Mouse (Mus musculus) heart, postnatal 10 days (tissue): ENCODE data around the gene Ntrk2. TPM values are rescaled to one million over a fixed set of nuclear protein-coding genes. Genes with fewer than 3 reads are reported as not detected.
A peak's percentile ranks its signal among the peaks of the same experiment; 100 is the strongest.
"Not testable (repeated sequence)": the region's sequence is repeated elsewhere in the genome, so short reads cannot be mapped to it uniquely, and the experiment has no call there.

Source experiments
- DNase-seq, 2 experiments: peaks; one replicate each; pipeline ENCODE4 v3.0.0; 2021
- intact Hi-C: fragments of 180-260 bp; cut with DNase I; formaldehyde crosslinking; loops from one replicate; pipeline ENCODE4 v1.15.1; 2025
- total RNA-seq, 2 experiments: library from RNA; stranded (reverse); gene quantifications; 2 replicates each; pipeline ENCODE4 v1.2.3; 2021

Ntrk2 gene
- total RNA-seq, 2 experiments from 2014 or later = 2.1 to 3.5 TPM

DNA sequence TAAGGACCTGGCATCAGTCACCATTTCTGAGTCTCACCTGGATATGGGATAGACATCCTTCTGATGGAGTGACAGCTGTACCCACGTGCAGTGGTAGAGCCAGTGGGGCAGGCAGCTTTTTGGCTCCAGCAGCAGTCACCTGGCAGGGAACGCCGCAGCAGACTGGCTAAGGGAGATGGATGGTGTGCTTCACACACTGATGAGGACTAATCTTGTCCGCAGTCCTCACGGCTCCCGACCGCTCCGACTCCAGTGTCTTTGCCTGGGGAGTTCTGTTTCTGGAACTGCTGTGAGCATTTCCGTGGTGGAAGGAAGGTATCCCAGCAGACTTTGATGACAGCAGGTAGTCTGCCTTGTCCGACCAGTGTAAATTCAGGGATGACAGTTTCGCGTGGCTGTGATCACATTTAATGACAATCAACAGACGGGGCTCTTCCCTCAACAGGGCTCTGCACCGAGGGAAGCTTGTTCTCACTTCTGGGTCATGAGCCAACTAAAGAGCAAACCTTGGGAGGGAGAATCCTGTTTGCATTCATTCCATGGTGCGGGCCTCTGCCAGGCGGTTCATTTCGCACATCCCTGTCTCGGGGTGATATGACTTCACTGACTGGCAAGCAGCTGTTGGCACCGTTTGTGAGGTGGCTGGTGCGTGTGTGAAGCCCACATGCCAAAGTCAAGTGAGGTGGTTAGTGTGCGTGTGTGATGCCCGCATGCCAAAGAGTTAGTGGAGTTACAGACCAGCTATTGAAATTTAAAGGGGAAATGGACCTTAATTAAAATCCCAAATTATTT, 216.1 kb downstream of the Ntrk2 start:
- no peak for DNase-seq
- intact Hi-C loops = no loop called here

DNA sequence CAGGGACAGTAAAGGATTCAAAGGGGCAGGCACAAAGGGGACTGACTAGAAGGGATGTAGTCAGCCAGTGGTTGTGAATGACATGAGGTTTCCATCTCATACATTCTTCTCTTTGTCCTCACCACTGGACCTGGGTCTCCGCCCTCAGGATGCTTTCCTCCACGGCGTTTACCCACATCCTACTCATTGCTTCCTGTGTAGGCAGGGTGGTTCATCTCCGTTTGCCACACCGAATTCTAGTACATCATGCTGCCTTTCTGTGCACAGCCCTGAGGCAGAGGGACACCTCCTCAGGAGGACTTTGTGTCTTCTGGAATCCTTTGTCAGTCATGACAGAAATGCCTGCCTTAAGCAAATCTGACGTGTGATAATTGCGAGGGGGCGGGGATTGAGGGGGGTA, 219.3 kb downstream of the Ntrk2 start:
- intact Hi-C loops = no loop called here
- DNase-seq = no peak

DNA sequence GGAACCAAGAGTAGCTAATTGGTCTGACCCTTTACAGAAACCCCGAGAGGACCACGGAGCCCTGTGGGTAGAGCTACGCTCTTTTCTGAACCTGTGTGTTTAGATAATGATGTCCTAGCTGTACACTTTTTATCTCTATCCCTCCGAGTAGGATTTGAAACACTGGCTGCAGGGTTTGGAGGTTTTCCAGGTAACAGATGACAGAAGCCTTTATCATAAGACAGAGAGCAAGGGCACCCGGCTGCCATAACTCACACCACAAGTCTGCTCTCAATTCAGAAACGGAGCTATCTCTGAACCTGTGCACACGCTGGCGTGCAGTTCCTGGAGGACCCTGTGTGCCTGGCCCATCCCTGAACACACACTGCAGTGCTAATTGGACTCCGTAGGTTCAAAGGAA, 221.1 kb downstream of the Ntrk2 start:
- DNase-seq = no peak
- intact Hi-C loops = no loop called here

DNA sequence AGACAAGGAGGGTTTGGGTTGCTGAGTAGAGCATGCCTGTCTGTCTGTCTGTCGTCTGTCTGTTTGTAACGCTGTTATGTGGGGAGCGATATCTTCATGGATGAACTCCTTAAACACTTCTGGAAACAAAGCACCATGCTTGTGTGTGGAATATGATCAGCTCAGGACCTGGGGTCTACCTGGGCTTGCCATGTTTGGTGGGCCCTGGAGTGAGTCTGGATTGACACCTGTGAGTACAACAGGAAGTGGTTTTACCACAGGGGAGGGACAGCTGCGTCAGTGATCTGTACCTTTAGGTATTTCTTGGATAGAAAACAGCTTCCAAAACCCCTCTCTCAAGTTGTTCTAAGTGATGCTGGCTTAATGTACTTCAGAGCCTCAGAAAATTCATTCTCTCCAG, 222.2 kb downstream of the Ntrk2 start:
- no peak for DNase-seq
- intact Hi-C loops = no loop called here

DNA sequence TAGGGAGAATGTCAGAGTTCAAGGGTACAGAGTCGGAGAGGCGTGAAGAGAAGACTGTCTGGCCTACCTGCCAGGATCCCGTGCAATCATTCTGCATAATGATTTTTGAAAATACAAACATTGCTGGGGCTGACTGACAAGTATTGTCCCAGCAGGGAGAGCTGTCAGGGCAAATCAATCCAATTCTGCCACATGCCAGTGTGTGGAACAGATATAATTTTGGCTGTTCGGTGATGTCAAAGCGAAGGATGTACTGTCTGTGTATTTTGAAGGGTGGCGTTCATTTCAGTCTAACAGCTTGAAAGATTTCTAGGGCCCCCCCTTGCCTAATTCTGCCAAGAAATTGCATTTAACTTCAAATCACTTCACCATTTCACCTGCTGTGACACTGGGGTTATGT, 224.2 kb downstream of the Ntrk2 start:
- intact Hi-C loops = no loop called here
- DNase-seq = no peak

DNA sequence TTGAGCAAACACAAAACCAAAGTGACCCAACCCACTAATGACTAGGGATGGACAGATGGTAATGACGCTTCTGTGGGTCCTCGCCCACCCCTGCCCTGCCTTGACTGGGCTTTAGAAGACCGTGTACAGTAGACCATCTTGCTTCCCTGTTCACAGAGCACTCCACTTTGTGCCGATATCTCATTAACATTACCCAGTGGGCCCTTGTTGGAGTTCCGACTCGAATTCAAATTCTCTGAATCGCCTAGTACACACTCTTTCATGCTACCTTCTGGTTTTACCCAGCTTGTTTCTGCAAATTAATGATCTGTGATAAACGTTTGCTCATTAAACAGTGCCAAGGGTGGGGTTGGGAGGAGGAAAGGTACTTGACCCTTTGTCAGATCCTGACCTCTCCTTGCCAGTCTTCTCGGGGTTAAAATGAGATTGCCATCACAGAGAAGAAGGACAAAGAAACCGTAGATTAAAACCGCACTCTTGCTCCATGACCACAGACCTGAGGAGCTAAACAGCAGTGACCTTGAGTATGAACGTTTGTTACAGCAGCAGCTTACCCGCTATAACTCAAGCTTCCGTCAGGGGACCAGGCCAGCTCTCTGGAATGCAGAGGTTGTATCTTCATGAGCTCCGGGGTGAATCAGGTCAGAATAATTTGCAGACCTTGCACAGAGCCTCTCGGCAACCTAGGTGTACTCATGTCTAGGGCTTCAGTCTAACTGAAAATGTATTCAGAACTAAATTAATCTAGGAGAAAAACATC, 234.0 kb downstream of the Ntrk2 start:
- intact Hi-C loops = no loop called here
- no peak for DNase-seq

DNA sequence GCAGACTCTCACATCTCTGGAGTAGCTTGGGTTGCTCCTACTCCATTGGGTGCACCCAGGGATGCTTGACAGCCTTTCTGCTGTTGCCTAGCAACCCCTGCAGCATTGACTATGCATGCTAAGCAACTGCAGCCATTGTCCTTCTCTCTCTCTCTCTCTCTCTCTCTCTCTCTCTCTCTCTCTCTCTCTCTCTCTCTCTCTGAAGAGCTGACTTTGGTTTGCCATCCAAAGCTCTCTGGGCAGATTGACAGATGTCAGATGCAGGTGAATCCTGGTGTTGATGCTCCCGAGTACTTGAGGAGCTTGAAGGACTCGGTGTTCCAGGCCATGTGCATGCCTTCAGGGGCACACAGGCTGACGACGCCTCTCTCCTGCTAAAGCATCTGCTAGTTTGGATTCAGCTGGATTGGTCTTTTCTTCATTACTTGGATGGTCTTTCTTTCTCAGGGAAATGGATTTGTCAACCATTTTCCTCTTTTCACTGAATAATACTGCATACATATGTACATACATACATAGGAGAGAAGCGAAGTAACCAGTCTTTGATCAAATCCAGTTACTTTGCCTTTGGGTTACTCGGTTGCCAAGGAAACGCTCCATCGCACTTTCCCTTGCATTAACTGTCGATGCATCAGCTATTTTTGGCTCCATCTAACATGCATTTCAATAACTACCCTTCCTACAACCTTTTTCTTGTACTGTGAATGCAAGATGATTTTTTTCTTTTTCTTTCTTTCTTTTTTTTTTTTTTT, 234.8 kb downstream of the Ntrk2 start:
- intact Hi-C loops = no loop called here
- no peak for DNase-seq

DNA sequence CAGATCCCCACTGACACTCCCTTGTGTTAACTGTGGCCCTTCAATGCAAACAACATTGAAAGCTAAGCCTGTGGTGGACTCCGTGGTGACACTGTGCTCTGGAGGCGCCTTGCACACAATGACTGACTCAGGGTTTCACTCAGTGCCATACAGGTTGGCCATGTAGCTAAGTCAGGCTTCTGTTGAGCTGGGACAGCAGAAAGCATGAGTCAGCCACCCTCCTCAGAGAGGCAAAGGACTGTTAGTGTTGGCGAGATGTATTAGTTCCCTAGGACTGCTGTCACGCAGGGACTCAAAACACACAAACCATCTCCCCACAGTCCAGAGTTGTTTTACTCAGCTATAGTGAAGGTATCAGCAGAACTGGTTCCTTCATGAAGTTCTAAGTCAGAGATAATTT, 245.8 kb downstream of the Ntrk2 start:
- no peak for DNase-seq
- intact Hi-C loops = no loop called here

DNA sequence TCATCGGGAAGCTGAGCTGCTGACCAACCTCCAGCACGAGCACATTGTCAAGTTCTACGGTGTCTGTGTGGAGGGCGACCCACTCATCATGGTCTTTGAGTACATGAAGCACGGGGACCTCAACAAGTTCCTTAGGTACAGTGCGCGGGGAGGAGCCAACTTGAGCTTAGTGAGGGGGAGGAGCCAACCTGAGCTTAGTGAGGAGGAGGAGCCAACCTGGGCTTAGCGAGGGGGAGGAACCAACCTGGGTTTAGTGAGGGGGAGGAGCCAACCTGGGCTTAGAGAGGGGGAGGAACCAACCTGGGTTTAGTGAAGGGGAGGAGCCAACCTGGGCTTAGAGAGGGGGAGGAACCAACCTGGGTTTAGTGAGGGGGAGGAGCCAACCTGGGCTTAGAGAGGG, 248.0 kb downstream of the Ntrk2 start:
- DNase-seq, intact Hi-C loops: not testable (repeated sequence)

DNA sequence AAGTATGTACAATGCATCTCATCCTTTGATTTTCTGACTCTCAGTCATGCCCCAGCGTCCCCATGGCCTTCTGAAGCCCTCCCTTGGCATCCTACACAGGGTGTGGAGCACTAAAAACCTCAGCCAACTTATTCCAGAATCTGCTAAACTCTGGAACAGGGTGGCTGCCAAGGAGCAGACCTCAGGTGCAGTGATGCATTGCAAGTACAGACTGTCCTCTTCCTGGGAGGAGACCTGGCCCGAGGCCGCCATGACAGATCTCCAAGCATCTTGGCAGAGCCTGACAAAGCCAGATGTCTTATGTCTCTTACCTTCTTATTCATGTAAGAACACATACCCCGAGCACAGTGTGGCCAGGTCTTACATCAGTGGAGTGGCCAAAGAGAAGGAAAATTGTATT, 250.5 kb downstream of the Ntrk2 start:
- peak in 1 of 2 experiments; percentile 4 for DNase-seq
- intact Hi-C loops = no loop called here

DNA sequence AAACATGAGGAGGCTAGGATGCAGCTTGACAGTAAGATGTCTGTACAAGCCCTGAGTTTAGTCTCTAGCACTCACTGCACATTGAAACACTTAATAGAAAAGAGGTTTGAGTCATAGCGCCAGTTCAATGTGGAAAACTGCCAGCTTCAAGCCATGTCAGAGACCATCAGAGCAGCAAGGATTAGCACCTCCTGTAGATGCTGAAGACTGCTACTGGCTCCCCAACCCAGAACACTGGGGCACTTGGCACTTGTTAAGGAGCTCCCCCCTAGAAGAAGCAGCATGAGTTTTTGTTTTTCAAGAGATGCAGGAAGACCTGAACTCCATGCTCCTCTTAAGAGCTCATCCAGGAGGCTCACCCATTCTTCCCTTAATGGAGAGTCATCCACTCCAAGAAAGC, 251.5 kb downstream of the Ntrk2 start:
- no peak for DNase-seq
- intact Hi-C loops = no loop called here

DNA sequence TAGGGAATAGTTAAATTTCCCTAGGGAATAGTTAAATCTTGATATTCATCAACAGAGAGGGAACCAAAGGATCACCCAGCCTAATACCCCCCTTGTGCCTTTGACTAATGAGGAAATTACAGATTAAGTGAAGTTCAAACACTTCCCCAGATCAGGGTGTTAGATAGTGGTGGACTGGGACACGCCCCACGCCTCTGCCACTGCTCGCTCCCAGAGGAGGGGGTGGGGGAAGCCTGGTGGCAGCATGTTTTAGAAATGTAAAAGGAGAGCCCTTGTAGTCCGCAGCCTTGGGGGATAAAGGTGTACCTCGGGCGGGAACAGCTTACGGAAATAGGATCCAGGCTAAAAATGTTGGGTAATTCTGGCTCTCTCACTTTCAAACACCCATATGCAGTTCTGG, 252.7 kb downstream of the Ntrk2 start:
- intact Hi-C loops = no loop called here
- DNase-seq = no peak

DNA sequence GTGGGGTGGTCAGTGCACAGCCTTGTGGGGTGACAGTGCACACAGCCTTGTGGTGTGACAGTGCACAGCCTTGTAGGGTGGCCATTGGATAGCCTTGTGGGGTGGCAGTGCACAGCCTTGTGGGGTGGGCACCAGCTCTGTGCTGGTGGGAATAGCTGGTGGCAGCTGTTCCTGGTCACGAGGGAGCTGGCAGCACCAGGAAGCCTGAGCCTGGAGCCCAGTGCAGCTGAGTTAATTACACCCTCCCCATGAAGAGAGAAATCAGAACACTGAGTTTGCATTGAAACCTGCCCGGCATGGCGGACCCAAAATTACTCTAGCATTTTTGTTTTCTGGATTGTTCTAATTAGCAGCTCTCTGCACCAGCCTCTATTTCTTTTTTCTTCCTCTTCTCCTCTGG, 259.3 kb downstream of the Ntrk2 start:
- intact Hi-C loops = no loop called here
- no peak for DNase-seq

DNA sequence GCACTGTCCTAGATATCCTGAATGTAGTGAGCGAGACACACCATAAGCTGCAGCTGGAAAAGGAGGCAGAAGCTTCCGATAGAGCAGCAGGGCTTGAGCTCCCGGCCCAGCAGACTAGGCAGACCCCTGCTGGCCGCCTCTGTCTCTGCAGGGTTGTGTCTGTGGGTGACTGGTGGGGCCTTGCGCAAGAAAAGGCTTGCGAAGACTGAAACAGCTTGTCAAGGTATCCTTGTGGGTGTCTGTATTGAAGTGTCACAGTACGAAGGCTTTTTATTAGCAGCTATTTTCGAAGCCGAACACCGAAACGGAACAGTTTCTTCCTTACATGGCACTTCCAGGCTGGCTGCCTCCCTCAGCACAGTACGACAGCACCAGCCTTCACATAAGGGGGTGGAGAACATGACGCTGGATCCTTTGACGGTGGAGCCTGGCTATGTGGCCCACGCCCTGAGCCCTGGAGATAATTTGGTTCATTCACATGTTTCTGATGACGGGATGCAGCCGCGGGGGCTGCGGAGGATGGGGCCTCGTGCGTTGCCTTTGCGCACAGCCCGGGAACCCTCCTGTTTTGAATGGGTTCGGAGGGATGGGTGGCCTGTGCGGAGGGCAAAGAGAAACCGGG, 267.4 kb downstream of the Ntrk2 start:
- peak; percentile 85 to 86 for DNase-seq
- intact Hi-C loops = loop anchor here (1.0 to 10.0 kb wide), 4 partner anchors 267 to 433 kb away; partner anchors contain the start of gene Ntrk2

DNA sequence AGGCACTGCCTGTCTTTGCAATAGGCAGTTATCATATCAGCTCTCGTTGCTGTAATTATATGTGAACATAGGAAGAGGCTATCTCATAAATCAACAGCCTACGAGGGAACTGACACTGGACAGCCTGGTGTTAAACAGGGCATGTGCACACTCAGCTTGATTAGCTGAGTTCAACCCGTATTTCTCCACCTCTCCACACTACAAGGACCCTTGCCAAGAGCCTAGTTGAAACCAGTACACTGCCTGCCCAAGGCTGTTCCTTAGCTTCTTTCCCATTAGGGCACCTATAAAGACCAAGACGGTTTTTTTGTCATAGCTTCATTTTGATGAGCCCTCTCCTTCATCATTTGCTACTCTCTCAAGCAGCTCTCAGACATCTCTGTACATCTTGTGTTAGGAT, 270.1 kb downstream of the Ntrk2 start:
- intact Hi-C loops = loop anchor here (10.0 kb wide), 1 partner anchor 408 kb away; no protein-coding TSS in a partner anchor

DNA sequence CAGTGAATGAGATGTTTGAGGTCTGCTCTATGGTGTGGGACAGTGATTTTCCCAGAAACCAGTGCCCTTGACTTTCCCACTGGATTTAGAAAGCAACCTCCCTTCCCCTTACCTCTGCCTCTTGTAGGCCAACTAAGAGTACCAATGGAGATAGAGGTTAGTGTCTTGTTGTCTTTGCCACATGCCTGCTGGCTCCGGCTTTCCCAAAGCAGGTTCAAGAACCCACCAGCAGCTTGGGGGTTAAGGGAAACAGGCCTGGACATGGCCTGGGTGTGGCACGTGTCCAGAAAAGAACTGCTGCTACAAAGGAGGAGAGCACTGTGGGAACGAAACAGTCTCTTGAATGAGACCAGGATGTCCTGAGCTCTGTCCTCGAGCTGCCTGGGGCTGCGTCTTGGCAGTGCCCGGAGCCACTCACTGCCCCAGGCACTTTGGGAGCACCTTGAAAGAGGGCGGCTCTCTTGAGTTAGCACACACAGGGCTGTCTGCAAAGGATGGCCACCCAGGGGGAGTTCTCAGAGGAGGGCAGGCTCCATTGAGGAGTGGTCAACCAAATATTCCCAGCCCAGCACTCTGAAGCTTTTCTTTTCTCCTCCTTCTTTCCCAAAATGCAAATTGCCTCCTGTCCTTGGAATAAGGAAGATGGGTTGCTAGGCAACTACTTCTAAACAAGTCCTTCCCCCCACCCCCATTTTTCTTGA, 273.5 kb downstream of the Ntrk2 start:
- intact Hi-C loops = loop anchor here (10.0 kb wide), 1 partner anchor 405 kb away; no protein-coding TSS in a partner anchor
- no peak for DNase-seq

More for the DNA sequence above, 270.1 kb downstream of the Ntrk2 start:
- DNase-seq = no peak

DNA sequence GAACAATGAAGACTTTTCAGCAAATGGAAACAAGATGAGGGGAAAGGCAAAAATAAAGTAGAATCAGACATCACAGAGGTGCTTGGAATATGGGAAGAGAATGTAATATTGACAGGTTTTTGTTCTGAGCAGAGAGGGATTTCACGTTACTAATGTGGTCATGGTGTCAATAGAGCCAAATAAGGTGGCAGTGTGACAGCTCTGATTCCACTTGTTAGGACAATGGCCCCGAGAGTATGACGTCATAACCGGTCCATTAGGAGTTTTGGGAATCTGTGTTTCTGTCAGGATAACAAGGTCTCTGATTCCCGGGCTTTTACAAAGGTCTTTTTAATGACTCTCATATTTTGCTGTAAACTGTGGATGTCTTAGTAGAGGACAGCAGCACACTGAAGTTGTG, 274.1 kb downstream of the Ntrk2 start:
- intact Hi-C loops = no loop called here

DNA sequence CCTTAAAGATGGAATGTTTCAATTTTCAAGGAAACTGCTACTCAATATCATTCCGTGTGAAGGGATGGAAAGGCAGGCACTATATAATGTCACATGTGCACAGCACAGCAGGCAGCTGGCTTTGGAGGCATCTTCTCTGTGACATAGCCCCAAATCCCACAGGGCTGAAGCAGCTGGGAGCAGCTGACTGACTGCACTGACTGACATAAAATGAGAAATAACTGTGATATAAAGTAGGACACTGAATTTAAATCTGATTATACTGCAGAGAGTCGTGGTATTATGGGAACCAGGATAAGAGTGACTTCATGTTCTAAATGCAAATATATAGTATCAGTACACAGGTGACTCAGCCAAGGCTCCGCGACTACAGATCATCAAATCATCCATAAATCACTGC, 282.6 kb downstream of the Ntrk2 start:
- intact Hi-C loops = no loop called here
- peak; percentile 23 to 24 for DNase-seq

More for the DNA sequence above, 274.1 kb downstream of the Ntrk2 start:
- no peak for DNase-seq

DNA sequence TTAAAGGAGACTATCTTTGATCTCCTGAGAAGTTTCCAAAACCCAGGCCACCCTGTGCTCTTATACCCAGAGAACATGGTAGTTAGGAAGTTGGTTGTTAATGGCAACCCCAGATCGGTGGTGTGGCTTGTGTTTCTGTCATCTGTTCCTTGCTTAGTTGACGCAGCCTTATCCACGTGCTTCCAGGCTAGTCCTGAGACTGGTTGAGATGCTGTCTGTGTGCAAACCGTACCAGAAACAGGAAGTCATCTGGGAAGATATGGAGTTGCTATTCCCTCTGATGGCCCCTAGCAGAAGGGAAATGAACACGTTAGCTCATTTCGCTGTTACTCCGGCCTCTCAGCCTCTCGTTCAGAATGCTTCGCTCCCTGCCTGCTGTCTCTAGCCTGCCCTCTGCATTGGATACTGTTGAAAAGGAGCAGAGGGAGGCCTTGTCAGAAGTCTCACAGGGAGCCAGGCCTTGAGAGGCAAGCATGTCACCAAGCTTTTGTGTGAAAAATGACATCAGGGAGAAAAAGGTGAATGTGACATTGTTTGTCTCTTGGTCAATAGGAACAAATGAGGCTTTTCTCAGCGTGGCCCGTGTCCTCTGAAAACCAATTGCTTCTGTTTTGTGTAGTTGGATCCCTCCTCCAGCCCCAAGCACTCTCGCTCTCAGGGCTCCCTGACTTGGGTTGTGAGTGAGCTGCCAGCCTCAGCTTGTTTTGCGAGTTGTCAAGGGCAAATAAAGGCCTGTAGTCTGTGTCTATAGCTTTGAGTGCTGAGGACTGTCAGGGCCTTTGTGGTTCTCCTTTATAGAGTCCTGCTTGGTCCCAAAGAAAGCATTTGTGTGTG, 285.0 kb downstream of the Ntrk2 start:
- DNase-seq = peak in 1 of 2 experiments; percentile 5
- intact Hi-C loops = no loop called here
